Mouse (Mus musculus) liver, postnatal 0 days (tissue): Measurements from ENCODE around the gene Daam2. TPM values are rescaled to one million over a fixed set of nuclear protein-coding genes. Genes with fewer than 3 reads are reported as not detected.
A peak's percentile ranks its signal among the peaks of the same experiment; 100 is the strongest.

Source experiments
- ATAC-seq: fragments of 200-750 bp; cut with Nextera tagmentation; 2 replicates; pipeline ENCODE4 v1.8.0; 2017; ENCODE audit warnings: mild to moderate bottlenecking, moderate library complexity
- DNase-seq: peaks from one replicate; pipeline ENCODE4 v3.0.0-alpha.2; 2016
- H3K27ac ChIP-seq: fragments of 300-500 bp; sonication (generic); 2 replicates; pipeline ENCODE4 v1.5.1; 2014; ENCODE audit warnings: antibody characterized with exemption, moderate library complexity, mild to moderate bottlenecking, low read depth
- H3K27me3 ChIP-seq: fragments of 300-500 bp; sonication (generic); 2 replicates; pipeline ENCODE4 v1.6.1; 2014; ENCODE audit warnings: low read length, control low read depth, mixed read lengths; ENCODE audit not compliant: insufficient read depth
- H3K36me3 ChIP-seq: fragments of 300-500 bp; sonication (generic); replicated peaks from 2 replicates; pipeline ENCODE4 v1.6.1; 2014; ENCODE audit warnings: mild to moderate bottlenecking, control low read depth, low read length, moderate library complexity, mixed read lengths; ENCODE audit not compliant: insufficient read depth
- H3K4me1 ChIP-seq: fragments of 300-500 bp; sonication (generic); 2 replicates; pipeline ENCODE4 v1.6.1; 2014; ENCODE audit warnings: antibody characterized with exemption, mild to moderate bottlenecking, control low read depth; ENCODE audit not compliant: insufficient read depth
- H3K4me2 ChIP-seq: fragments of 300-500 bp; sonication (generic); 2 replicates; pipeline ENCODE4 v1.6.1; 2014; ENCODE audit warnings: low read depth, mild to moderate bottlenecking, low read length, moderate library complexity, mixed read lengths
- H3K4me3 ChIP-seq: fragments of 300-500 bp; sonication (generic); 2 replicates; pipeline ENCODE4 v1.5.1; 2014; ENCODE audit warnings: low read depth, low read length
- H3K9ac ChIP-seq: fragments of 300-500 bp; sonication (generic); replicated peaks from 2 replicates; pipeline ENCODE4 v1.6.1; 2014; ENCODE audit warnings: mild to moderate bottlenecking, moderate library complexity
- H3K9me3 ChIP-seq: fragments of 300-500 bp; sonication (generic); 2 replicates; pipeline ENCODE4 v1.6.1; 2016; ENCODE audit warnings: mild to moderate bottlenecking, control low read depth, low read length, mixed read lengths
- CTCF ChIP-seq: sonication (generic); IDR thresholded peaks from 2 replicates; pipeline ENCODE4 v1.5.1; 2016; ENCODE audit warnings: antibody characterized with exemption, low read depth
- EP300 ChIP-seq: IDR thresholded peaks from 2 replicates; pipeline ENCODE4 v1.6.1; 2016; ENCODE audit warnings: antibody characterized with exemption, low read depth, mild to moderate bottlenecking
- WGBS: fragments of 180-500 bp; shearing (Covaris S2); extraction: QIAGEN DNeasy Blood & Tissue Kit; methylation state at CpG from one replicate; pipeline ENCODE4 v1.1.7; 2014; ENCODE audit not compliant: insufficient replicate concordance; 5-methylcytosine and 5-hydroxymethylcytosine counted together
- polyA plus RNA-seq: library from polyadenylated mRNA; unstranded; fragments of >200 nt; fragmentation: Nextera tagmentation; extraction: Ambion mirVana; gene quantifications from 2 replicates; pipeline ENCODE4 v1.2.1, GENCODE M21; 2015

Daam2 gene
- polyA plus RNA-seq, 1 experiment from 2014 or later: 0.23 TPM

DNA sequence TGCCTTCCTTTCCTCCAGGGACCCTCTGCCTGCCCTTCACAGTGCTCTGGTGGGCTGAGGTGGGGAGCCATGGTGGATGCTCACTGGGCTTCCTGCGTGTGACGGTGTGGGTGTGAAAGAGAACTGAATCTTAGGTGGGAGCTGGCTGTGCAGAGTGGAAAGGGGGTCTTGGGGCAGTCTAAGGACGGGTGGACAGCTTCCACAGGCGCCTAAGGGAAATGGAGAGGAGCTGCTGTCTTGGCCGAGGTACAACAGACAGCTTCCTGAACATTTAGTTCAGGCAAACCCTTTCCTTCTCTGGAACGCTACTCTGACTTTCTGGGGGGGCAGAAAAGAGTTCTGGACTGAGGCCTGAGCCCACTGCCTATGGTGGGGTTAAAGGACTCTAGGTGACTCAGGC is 134.0 kb downstream of the Daam2 start:
- Histone ChIP-seq H3K27ac (peak overlapping the region; percentile 93), H3K4me1 (peaks cover 40% of the 10 kb centered on the region), H3K27me3 (no peaks in the 10 kb centered on the region), H3K4me2 (peak overlapping the region; percentile 74), H3K9me3 (no peaks in the 10 kb centered on the region), H3K9ac (peak overlapping the region; percentile 91), H3K36me3 (peaks cover 23% of the 10 kb centered on the region), H3K4me3 (peak overlapping the region; percentile 75)
- no peak for ATAC-seq
- 77% methylated on average over 6 of the region's 6 CpGs for WGBS
- DNase-seq: no peak
- TF ChIP-seq EP300 (no peak), CTCF (no peak)

DNA sequence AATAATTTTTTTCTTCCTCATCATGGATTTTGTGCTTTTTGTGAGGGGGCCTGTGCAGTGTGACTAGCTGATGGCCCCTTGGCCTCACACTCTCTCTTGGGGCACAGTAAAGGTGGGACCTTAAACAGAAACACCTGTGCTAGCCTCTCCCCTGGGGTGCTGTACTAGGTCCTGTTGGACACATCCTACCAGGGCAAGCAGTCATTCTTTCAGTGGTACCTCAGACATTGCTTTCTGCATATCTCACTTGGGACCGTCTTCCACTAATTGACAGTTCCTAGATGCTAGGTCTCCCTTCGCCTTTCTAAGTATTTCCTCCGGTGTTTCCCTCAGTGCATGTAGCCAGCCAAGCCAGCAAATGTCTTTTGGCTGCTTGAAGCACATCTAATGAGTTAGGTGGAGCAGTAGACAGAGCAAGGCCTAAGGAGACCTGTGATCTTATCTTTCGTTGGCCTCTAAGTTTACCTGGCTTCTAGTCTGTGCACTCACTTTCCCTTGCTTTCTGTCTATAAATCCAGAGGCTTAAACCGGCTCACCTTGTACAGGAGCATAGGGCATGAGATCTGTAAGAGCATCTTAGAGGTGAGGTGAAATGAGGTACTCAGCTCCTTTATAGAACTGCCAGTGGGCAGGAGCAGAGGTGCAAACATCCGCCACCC is 134.5 kb downstream of the Daam2 start:
- TF ChIP-seq CTCF (no peak), EP300 (no peak)
- Histone ChIP-seq H3K27me3 (no peaks in the 10 kb centered on the region), H3K9me3 (no peaks in the 10 kb centered on the region), H3K4me3 (peak overlapping the region; percentile 75), H3K4me1 (peaks cover 37% of the 10 kb centered on the region), H3K36me3 (peaks cover 18% of the 10 kb centered on the region), H3K4me2 (peak overlapping the region; percentile 74), H3K27ac (peak overlapping the region; percentile 93), H3K9ac (peak overlapping the region; percentile 91)
- ATAC-seq (no peak), DNase-seq (no peak)
- WGBS: 69% methylated on average over 6 of the region's 6 CpGs

DNA sequence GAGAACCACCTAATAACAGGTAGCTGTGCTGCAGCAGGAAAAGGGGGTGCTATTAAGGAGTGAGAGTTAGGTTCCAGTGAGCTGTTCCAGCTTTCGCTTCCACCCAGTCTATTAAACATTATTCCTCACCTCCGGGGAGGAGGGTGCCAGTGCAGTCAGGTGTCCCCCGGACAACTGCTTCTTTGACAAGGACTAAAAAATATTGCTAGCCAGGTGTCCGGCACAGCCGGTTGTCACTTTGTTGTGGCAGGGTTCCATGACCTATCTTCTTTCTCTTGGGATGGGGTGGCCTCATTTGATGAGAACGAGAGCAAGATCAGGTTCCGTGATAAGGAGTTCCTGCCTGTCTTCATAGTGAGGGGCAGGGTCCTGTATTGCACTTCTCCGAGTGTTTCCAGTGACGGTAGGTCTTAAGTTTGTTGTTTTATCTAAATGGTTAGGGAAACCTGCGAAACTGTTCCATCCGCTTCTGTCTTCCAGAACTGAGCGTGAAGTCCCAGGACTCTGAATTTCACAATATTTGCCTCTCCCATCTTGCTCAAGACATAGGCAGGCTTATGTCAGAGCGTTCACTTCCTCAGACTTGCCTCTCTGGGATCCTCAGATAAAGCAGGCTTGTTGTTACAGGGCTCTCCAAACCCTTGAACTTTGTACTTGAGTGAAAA is 135.3 kb downstream of the Daam2 start:
- Histone ChIP-seq H3K9ac (peak overlapping the region; percentile 91), H3K9me3 (no peaks in the 10 kb centered on the region), H3K36me3 (peaks cover 11% of the 10 kb centered on the region), H3K4me3 (peak overlapping the region; percentile 75), H3K27me3 (no peaks in the 10 kb centered on the region), H3K4me1 (peaks cover 37% of the 10 kb centered on the region), H3K4me2 (peak overlapping the region; percentile 74), H3K27ac (peak overlapping the region; percentile 93)
- WGBS: 9% methylated on average over 13 of the region's 13 CpGs
- TF ChIP-seq CTCF (no peak), EP300 (peak; percentile 55; the same call in 1 of the 2 replicates)
- peak; percentile 52 for DNase-seq
- peak; percentile 35 for ATAC-seq

DNA sequence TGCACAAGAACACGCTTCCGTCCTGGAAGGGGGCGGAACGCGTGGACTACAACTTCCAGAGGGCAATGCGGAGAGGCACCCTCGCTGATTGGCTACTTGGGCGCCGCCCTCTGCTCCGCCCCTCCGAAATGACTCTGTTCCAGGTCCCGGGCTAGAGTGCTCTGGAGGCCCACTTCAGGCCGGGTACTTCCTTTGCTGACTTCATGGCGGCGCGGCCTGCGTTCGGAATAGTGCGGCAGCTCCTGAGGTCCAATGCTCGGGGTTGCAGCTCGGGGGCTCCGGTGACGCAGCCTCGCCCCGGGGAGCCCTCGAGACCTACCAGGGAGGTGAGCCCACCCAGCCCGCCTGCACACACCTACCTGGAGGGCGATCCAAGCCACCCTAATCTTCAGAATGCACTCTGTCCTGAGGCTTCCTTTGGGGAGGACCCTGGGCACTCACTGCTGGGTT is 135.9 kb downstream of the Daam2 start, which contains the start of gene Mocs1:
TSS of gene Mocs1 (plus strand) at position 124 of the 450 bp plus-strand sequence.
- WGBS: under 1% methylated on average over 28 of the region's 28 CpGs
- peaks cover 37% of the 10 kb centered on the region for H3K4me1 ChIP-seq

DNA sequence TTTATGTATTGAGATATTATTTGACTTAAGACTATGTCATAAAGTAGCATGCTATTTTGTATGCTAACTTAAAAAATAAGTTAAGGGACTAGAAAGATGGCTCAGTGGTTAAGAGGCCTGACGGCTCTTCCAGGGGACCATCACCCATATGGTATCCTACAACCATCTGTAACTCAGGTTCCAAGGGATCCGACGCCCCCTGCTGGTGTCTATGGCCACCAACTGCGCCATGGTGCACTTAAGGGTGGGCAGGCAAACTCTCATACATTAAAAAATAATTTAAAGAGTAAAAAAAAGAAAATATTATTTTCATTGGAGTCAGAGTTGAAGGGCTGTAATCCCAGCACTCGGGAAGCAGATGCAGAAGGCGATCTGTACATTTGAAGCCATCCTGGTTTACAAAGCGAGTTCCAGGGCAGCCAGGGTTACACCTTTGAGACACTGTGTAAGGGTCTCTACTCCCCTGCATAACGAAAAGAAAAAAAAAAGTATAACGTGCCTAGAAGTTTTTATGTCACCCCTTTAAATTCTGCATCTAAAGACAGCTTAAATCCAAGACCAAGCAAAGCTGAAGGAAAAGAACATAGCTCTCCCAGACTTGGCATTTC is 136.4 kb downstream of the Daam2 start:
- ATAC-seq (no peak), DNase-seq (peak; percentile 42)
- H3K36me3 ChIP-seq: no peaks in the 10 kb centered on the region; the same call in 1 of the 2 replicates
- H3K9ac ChIP-seq: no peak overlapping the region
- TF ChIP-seq EP300 (no peak), CTCF (peak; percentile 51)
- no peak overlapping the region for H3K27ac ChIP-seq
- H3K4me3 ChIP-seq: peak overlapping the region; percentile 75
- H3K9me3 ChIP-seq: no peaks in the 10 kb centered on the region
- H3K27me3 ChIP-seq: no peaks in the 10 kb centered on the region
- peaks cover 32% of the 10 kb centered on the region for H3K4me1 ChIP-seq
- peak overlapping the region; percentile 74 for H3K4me2 ChIP-seq
- 20% methylated on average over 9 of the region's 9 CpGs for WGBS

More for the DNA sequence above, 135.9 kb downstream of the Daam2 start, which contains the start of gene Mocs1:
- ATAC-seq (peak; percentile 98), DNase-seq (peak; percentile 97)
- H3K36me3 ChIP-seq: peaks cover 4% of the 10 kb centered on the region
- H3K4me2 ChIP-seq: peak within 1 kb of the TSS; percentile 74
- peak within 1 kb of the TSS; percentile 93 for H3K27ac ChIP-seq
- TF ChIP-seq EP300 (peak; percentile 58; the same call in 1 of the 2 replicates), CTCF (0 out of 2 replicates have a peak, but pooled peaks have one; percentile 7)
- H3K27me3 ChIP-seq: no peaks in the 10 kb centered on the region
- no peaks in the 10 kb centered on the region for H3K9me3 ChIP-seq
- peak within 1 kb of the TSS; percentile 91 for H3K9ac ChIP-seq
- peak within 1 kb of the TSS; percentile 75 for H3K4me3 ChIP-seq

DNA sequence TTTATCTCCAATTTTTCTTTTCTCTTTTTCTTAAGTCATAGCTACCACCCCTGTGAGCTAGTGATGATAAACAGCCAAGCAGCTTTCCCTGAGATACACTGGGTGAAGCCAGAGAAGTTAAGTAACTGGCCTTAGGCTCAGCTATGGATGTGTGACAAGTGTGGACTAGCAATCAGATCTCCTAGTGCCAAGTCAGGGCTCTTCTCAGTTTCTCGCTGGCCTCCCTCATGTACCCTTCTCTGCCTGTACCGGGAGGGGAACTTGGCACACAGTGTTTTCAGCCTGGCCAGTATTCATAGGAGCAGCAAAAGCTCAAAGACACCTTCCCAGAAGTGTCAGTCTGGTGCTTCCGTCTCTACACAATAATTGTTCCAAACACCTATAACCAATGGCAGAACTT is 140.3 kb downstream of the Daam2 start:
- Histone ChIP-seq H3K9ac (no peak overlapping the region), H3K4me3 (no peak overlapping the region), H3K9me3 (no peaks in the 10 kb centered on the region), H3K4me2 (no peak overlapping the region), H3K27me3 (no peaks in the 10 kb centered on the region), H3K4me1 (peaks cover 26% of the 10 kb centered on the region), H3K27ac (no peak overlapping the region), H3K36me3 (no peaks in the 10 kb centered on the region)
- ATAC-seq: no peak
- WGBS: 84% methylated on average over 3 of the region's 3 CpGs
- no peak for DNase-seq
- TF ChIP-seq CTCF: no peak
- no peak for TF ChIP-seq EP300
